Mouse (Mus musculus): Measurements from ENCODE around the gene Gorasp2. TPM values are rescaled to one million over a fixed set of nuclear protein-coding genes. Genes with fewer than 3 reads are reported as not detected.

Gorasp2 gene
- total RNA-seq, 2 experiments from 2014 or later = 106 TPM

DNA sequence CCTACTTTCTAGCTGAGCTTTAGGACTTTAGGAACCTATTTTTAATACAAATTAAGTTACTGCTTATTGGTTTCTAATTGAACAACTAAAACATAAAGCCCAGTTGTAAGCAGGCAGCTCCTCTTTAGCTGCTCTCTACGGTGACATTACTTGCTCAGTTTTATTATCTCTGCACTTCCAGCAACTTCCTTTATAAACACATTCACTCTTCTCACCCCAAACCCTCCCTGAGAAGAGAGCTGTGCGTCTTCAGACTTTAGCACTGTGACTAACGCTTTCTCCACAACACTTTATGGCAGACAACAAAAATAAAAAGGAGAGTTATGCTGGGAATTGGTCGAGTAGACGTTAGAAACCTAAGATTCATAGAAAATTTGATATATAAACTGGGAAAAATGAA is 74.6 kb downstream of the Gorasp2 start:
- no peak for DNase-seq (ENCODE audit: low spot score in 2 of 2)

GRCm38 (mm10) chr2:70741901-70742300 is 80.5 kb downstream of the Gorasp2 start:
- no peak for DNase-seq (ENCODE audit: low spot score in 2 of 2)

DNA sequence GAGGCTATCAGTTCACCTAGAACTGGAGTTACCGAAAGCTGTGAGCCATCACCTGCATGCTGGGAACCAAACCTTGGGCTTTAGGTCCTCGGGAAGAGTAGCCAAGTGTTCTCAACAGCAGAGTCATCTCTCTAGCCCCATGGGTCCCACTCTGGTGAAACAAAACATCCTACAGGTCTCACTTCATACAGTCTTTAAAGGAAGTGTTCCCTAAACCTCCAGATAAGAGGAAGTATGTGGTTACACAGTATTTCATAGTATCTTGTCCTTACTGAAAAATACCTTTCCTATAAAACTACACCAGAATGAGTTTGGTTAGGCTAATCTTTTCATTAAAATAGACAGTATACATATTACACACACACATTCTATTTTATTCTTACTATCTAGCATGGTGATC is 81.2 kb downstream of the Gorasp2 start:
- DNase-seq (ENCODE audit: low spot score in 2 of 2) = no peak

DNA sequence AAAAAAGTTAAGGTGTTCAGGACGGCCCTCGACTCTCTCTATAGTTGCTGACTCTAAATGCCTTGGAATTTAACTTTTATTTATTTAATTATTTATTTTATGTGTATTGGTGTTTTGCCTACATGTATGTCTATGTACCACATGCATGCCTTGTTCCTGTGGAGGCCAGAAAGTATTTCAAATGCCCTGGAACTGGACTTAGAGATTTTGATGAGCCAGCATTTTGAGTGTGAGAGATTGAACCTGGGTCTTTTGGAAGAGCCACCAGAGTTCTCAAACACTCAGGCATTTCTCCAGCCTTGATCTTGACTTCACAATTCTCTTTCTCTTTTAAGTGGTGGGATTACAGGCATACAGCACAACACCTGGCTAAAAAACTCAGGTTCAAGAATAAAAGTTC is 90.3 kb downstream of the Gorasp2 start:
- DNase-seq (ENCODE audit: low spot score in 2 of 2) = no peak

DNA sequence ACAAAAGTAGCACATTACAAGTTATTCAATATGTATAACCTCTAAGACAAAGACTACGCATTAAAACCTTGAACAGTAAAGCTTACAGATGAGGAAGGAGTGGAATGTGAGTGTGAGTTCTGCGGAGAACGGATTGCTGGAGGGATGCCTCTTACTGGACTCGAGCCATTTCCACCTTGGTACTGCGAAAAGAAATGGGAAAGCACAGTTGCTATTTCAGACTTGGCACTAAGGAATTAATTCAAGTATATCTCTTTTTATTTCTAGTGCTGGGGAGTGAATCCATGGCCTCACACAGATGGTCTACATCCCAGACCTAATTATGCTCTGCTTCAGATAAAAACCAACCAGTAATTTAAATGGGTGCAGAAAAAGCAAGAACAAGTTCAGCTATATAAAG is 90.8 kb downstream of the Gorasp2 start:
- no peak for DNase-seq (ENCODE audit: low spot score in 2 of 2)

Other genes with a start within 250 kb of the Gorasp2 start
- under 1 TPM; 0.15 to 0.30 TPM for gene Sp5, start 186.7 kb upstream of the Gorasp2 start, total RNA-seq (2021)
- under 1 TPM; 0.54 to 0.58 TPM for gene Erich2, start 152.8 kb upstream of the Gorasp2 start, total RNA-seq (2021)
- gene Gad1, start 108.5 kb upstream of the Gorasp2 start, total RNA-seq (2021) = 100 to 1,000 TPM; 379 TPM
- under 1 TPM in 1 of 2 experiments, not detected in 1; 0.94 TPM for gene Gm26558, start 532 bp downstream of the Gorasp2 start, total RNA-seq (2021)
- gene Tlk1, start 164.2 kb downstream of the Gorasp2 start, total RNA-seq (2021) = 10 to 100 TPM; 80.1 to 82.7 TPM